Mouse (Mus musculus) stomach, postnatal 0 days (tissue): ENCODE data around the gene Klc4. TPM values are rescaled to one million over a fixed set of nuclear protein-coding genes. Genes with fewer than 3 reads are reported as not detected.
A peak's percentile ranks its signal among the peaks of the same experiment; 100 is the strongest.

Source experiments
- ATAC-seq: fragments of 200-750 bp; cut with Nextera tagmentation; 2 replicates; pipeline ENCODE4 v1.8.0; 2017; ENCODE audit not compliant: low FRiP score, low TSS enrichment
- DNase-seq: peaks from one replicate; pipeline ENCODE4 v3.0.0-alpha.2; 2016; ENCODE audit warnings: low spot score
- H3K27ac ChIP-seq: fragments of 300-500 bp; sonication (generic); replicated peaks from 2 replicates; pipeline ENCODE4 v1.5.1; 2014; ENCODE audit warnings: mild to moderate bottlenecking, control low read depth
- H3K27me3 ChIP-seq: fragments of 300-500 bp; sonication (generic); 2 replicates; pipeline ENCODE4 v1.6.1; 2014; ENCODE audit warnings: low read length; ENCODE audit not compliant: control insufficient read depth, insufficient read depth
- H3K36me3 ChIP-seq: fragments of 300-500 bp; sonication (generic); 2 replicates; pipeline ENCODE4 v1.6.1; 2014; ENCODE audit warnings: low read length, mixed read lengths; ENCODE audit not compliant: control insufficient read depth, insufficient read depth
- H3K4me1 ChIP-seq: fragments of 300-500 bp; sonication (generic); replicated peaks from 2 replicates; pipeline ENCODE4 v1.6.1; 2014; ENCODE audit warnings: antibody characterized with exemption; ENCODE audit not compliant: control insufficient read depth, insufficient read depth
- H3K4me2 ChIP-seq: fragments of 300-500 bp; sonication (generic); replicated peaks from 2 replicates; pipeline ENCODE4 v1.6.1; 2014; ENCODE audit warnings: low read depth, mild to moderate bottlenecking, control low read depth, moderate library complexity
- H3K4me3 ChIP-seq: fragments of 300-500 bp; sonication (generic); 2 replicates; pipeline ENCODE4 v1.5.1; 2014; ENCODE audit warnings: low read depth, low read length, control low read depth
- H3K9ac ChIP-seq: fragments of 300-500 bp; sonication (generic); 2 replicates; pipeline ENCODE4 v1.6.1; 2014; ENCODE audit warnings: mild to moderate bottlenecking, low read length, control low read depth, mixed read lengths
- H3K9me3 ChIP-seq: fragments of 300-500 bp; sonication (generic); 2 replicates; pipeline ENCODE4 v1.6.1; 2016; ENCODE audit warnings: low read length; ENCODE audit not compliant: control insufficient read depth
- CTCF ChIP-seq: IDR thresholded peaks from 2 replicates; pipeline ENCODE4 v1.5.1; 2016; ENCODE audit warnings: antibody characterized with exemption, low read depth, mild to moderate bottlenecking, moderate library complexity
- EP300 ChIP-seq: optimal IDR thresholded peaks from 2 replicates; pipeline ENCODE3; 2016; ENCODE audit warnings: antibody characterized with exemption
- WGBS: fragments of 180-500 bp; shearing (Covaris S2); extraction: QIAGEN DNeasy Blood & Tissue Kit; methylation state at CpG from one replicate; pipeline ENCODE4 v1.1.7; 2014; 5-methylcytosine and 5-hydroxymethylcytosine counted together
- polyA plus RNA-seq: library from polyadenylated mRNA; unstranded; fragments of >200 nt; fragmentation: Nextera tagmentation; extraction: Ambion mirVana; gene quantifications from 2 replicates; pipeline ENCODE4 v1.2.1, GENCODE M21; 2015

Klc4 gene
- polyA plus RNA-seq, 1 experiment from 2014 or later = 34.5 TPM

DNA sequence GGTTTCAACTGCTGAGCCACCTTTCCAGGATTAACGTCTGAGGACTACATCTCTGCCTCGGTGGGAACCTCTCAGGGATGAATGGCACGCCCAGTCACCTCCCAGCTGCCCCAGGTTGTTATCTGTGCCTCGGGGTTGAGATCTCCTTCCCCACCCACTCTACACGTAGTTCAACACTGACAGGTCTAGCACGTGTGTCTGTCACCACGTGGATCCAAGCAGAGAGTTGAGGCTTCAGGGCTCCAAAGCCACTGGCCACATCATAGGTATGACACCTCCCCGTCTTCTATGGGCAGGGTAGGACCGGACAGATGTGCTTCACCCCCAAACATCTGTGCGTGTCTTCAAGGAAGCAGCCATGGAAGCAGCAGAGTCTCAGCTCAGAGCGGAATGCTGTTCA is 47.9 kb downstream of the Klc4 start:
- ATAC-seq (no peak), DNase-seq (no peak)
- Histone ChIP-seq H3K4me2 (no peak overlapping the region), H3K27ac (no peak overlapping the region), H3K9me3 (no peaks in the 10 kb centered on the region), H3K36me3 (no peaks in the 10 kb centered on the region), H3K9ac (no peak overlapping the region), H3K4me1 (peaks cover 3% of the 10 kb centered on the region; the same call in 1 of the 2 replicates), H3K27me3 (no peaks in the 10 kb centered on the region), H3K4me3 (no peak overlapping the region)
- TF ChIP-seq EP300 (no peak), CTCF (no peak)
- WGBS = 70% methylated on average over 11 of the region's 11 CpGs

DNA sequence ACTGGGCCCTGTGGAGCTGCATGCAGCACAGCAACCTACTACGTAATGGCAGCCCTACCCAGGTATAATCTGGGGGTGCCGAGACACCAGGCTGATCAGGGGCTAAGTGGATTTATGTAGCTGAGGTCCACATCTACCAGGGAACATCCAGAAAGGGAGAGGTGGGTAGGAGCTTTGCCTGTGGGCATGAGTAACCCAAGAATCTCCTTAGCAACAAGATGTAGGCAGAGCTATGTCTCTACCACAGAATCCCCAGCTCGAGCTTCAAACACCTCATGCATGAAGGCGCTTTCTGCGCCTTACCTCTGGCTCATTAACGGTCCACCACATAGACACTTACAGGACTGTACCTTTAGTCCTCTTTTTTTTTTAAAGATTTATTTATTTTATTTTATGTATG is 50.5 kb downstream of the Klc4 start:
- Histone ChIP-seq H3K4me2 (no peak overlapping the region), H3K9ac (0 out of 2 replicates have a peak overlapping the region, but pooled peaks have one; percentile 18), H3K4me1 (peaks cover 5% of the 10 kb centered on the region; the same call in 1 of the 2 replicates), H3K4me3 (no peak overlapping the region), H3K27me3 (no peaks in the 10 kb centered on the region), H3K27ac (0 out of 2 replicates have a peak overlapping the region, but pooled peaks have one; percentile 58), H3K36me3 (no peaks in the 10 kb centered on the region), H3K9me3 (no peaks in the 10 kb centered on the region)
- no peak for ATAC-seq
- TF ChIP-seq EP300 (no peak), CTCF (no peak)
- WGBS = 76% methylated on average over 6 of the region's 6 CpGs
- no peak for DNase-seq

GRCm38 (mm10) chr17:46594606-46595005 is 51.2 kb downstream of the Klc4 start:
- no peak for TF ChIP-seq CTCF
- TF ChIP-seq EP300 = no peak
- 39% methylated on average over 9 of the region's 9 CpGs for WGBS
- Histone ChIP-seq H3K9ac (0 out of 2 replicates have a peak overlapping the region, but pooled peaks have one; percentile 18), H3K36me3 (0 out of 2 replicates have a peak, but pooled peaks cover 7% of the 10 kb centered on the region), H3K9me3 (no peaks in the 10 kb centered on the region), H3K4me3 (no peak overlapping the region), H3K4me2 (0 out of 2 replicates have a peak overlapping the region, but pooled peaks have one; percentile 3), H3K4me1 (peaks cover 5% of the 10 kb centered on the region; the same call in 1 of the 2 replicates), H3K27ac (peak overlapping the region; percentile 58; the same call in 1 of the 2 replicates), H3K27me3 (no peaks in the 10 kb centered on the region)
- DNase-seq = no peak
- peak; percentile 30; the same call in 1 of the 2 replicates for ATAC-seq

DNA sequence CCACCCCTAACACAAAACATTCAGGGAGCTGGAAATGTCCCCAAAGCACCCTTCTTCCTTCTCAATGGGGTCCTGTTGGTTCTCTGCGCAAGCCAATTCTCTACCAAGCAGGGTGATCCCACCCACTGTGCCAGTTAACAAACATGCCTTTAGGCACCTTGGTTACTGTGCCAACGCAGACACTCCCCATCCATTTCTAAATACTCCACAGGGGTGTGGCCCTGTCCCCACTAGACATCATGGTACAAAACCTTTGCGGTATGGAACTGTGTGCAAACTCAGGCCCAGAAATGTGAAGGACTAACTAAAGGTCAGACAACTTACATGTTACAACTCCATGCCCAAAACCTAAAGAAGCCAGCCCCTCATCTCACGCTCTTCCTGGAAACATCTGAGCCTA is 52.7 kb downstream of the Klc4 start:
- TF ChIP-seq CTCF (no peak), EP300 (no peak)
- 63% methylated on average over 4 of the region's 4 CpGs for WGBS
- Histone ChIP-seq H3K4me1 (peaks cover 5% of the 10 kb centered on the region; the same call in 1 of the 2 replicates), H3K9ac (no peak overlapping the region), H3K36me3 (peaks cover 15% of the 10 kb centered on the region), H3K4me2 (no peak overlapping the region), H3K27me3 (no peaks in the 10 kb centered on the region), H3K9me3 (no peaks in the 10 kb centered on the region), H3K27ac (peak overlapping the region; percentile 65), H3K4me3 (no peak overlapping the region)
- ATAC-seq = peak; percentile 54
- DNase-seq = peak; percentile 49

GRCm38 (mm10) chr17:46591406-46591805 is 54.4 kb downstream of the Klc4 start:
- TF ChIP-seq EP300 (no peak), CTCF (no peak)
- ATAC-seq = peak; percentile 33; the same call in 1 of the 2 replicates
- no peak overlapping the region for H3K9ac ChIP-seq
- peaks cover 5% of the 10 kb centered on the region; the same call in 1 of the 2 replicates for H3K4me1 ChIP-seq
- H3K9me3 ChIP-seq = no peaks in the 10 kb centered on the region
- no peak overlapping the region for H3K27ac ChIP-seq
- H3K27me3 ChIP-seq = no peaks in the 10 kb centered on the region
- H3K4me3 ChIP-seq = no peak overlapping the region
- peak; percentile 57 for DNase-seq
- WGBS = 61% methylated on average over 19 of the region's 19 CpGs
- no peak overlapping the region for H3K4me2 ChIP-seq
- H3K36me3 ChIP-seq = peaks cover 18% of the 10 kb centered on the region

GRCm38 (mm10) chr17:46590439-46590838 is 55.4 kb downstream of the Klc4 start:
- peak overlapping the region; percentile 49; the same call in 1 of the 2 replicates for H3K27ac ChIP-seq

More at GRCm38 (mm10) chr17:46590439-46590838, 55.4 kb downstream of the Klc4 start:
- no peaks in the 10 kb centered on the region for H3K9me3 ChIP-seq
- TF ChIP-seq EP300 (no peak), CTCF (no peak)
- H3K9ac ChIP-seq = no peak overlapping the region
- H3K4me3 ChIP-seq = no peak overlapping the region
- ATAC-seq (peak; percentile 64), DNase-seq (peak; percentile 80)
- H3K36me3 ChIP-seq = peaks cover 22% of the 10 kb centered on the region
- WGBS = 61% methylated on average over 7 of the region's 7 CpGs
- peaks cover 5% of the 10 kb centered on the region; the same call in 1 of the 2 replicates for H3K4me1 ChIP-seq
- H3K4me2 ChIP-seq = 0 out of 2 replicates have a peak overlapping the region, but pooled peaks have one; percentile 17
- no peaks in the 10 kb centered on the region for H3K27me3 ChIP-seq
